Mouse (Mus musculus) gastrocnemius, postnatal 14 days (tissue): ENCODE measurements around the gene Cisd1. TPM values are rescaled to one million over a fixed set of nuclear protein-coding genes. Genes with fewer than 3 reads are reported as not detected.

ENCODE experiments used
- DNase-seq: peaks from one replicate; pipeline ENCODE4 v3.0.0; 2021; ENCODE audit warnings: mixed read lengths
- intact Hi-C: fragments of 180-260 bp; cut with DNase I; formaldehyde crosslinking; loops from one replicate; pipeline ENCODE4 v1.15.1; 2025; ENCODE audit warnings: low total_unique reads
- total RNA-seq, 2 experiments: library from RNA; stranded (reverse); gene quantifications; 2 replicates each; pipeline ENCODE4 v1.2.3; 2021

Gene Cisd1
- total RNA-seq, 2 experiments from 2014 or later = 130 to 134 TPM

- DNase-seq = no peak
- intact Hi-C loops = no loop called here
Measured at GRCm38 (mm10) chr10:71353850-71354249, 9.1 kb upstream of the Cisd1 start.

GRCm38 (mm10) chr10:71351301-71351700 lies 6.5 kb upstream of the Cisd1 start:
- intact Hi-C loops = no loop called here

GRCm38 (mm10) chr10:71349290-71349689 lies 4.5 kb upstream of the Cisd1 start:
- no peak for DNase-seq
- intact Hi-C loops = no loop called here

More at GRCm38 (mm10) chr10:71351301-71351700, 6.5 kb upstream of the Cisd1 start:
- no peak for DNase-seq

- intact Hi-C loops = no loop called here
Measured at GRCm38 (mm10) chr10:71348637-71349280, 4.0 kb upstream of the Cisd1 start.

GRCm38 (mm10) chr10:71347964-71348636 lies 3.3 kb upstream of the Cisd1 start:
- intact Hi-C loops = no loop called here
- peak; percentile 39 for DNase-seq

More at GRCm38 (mm10) chr10:71348637-71349280, 4.0 kb upstream of the Cisd1 start:
- DNase-seq = no peak

- peak; percentile 100 for DNase-seq
- intact Hi-C loops = no loop called here
Measured at GRCm38 (mm10) chr10:71347509-71347949, 2.8 kb upstream of the Cisd1 start, which contains the start of gene Ipmk. TSS of gene Ipmk (plus strand) at chr10:71347763.

GRCm38 (mm10) chr10:71346722-71347508 lies 2.2 kb upstream of the Cisd1 start:
- no peak for DNase-seq
- intact Hi-C loops = no loop called here

- intact Hi-C loops = no loop called here
- DNase-seq = no peak
Measured at GRCm38 (mm10) chr10:71346106-71346505, 1.4 kb upstream of the Cisd1 start.

- DNase-seq = no peak
- intact Hi-C loops = no loop called here
Measured at GRCm38 (mm10) chr10:71343567-71344265, 1.0 kb downstream of the Cisd1 start.

GRCm38 (mm10) chr10:71343130-71343529 lies 1.6 kb downstream of the Cisd1 start:
- intact Hi-C loops = no loop called here

GRCm38 (mm10) chr10:71342030-71342805 lies 2.5 kb downstream of the Cisd1 start:
- intact Hi-C loops = no loop called here
- DNase-seq = no peak

More at GRCm38 (mm10) chr10:71343130-71343529, 1.6 kb downstream of the Cisd1 start:
- no peak for DNase-seq

- intact Hi-C loops = no loop called here
- no peak for DNase-seq
Measured at GRCm38 (mm10) chr10:71341290-71341689, 3.5 kb downstream of the Cisd1 start.

- DNase-seq = no peak
- intact Hi-C loops = no loop called here
Measured at GRCm38 (mm10) chr10:71340195-71340594, 4.6 kb downstream of the Cisd1 start.

- intact Hi-C loops = no loop called here
- DNase-seq = no peak
Measured at GRCm38 (mm10) chr10:71339463-71339862, 5.3 kb downstream of the Cisd1 start.

- intact Hi-C loops = no loop called here
- no peak for DNase-seq
Measured at GRCm38 (mm10) chr10:71338156-71338905, 6.4 kb downstream of the Cisd1 start.

GRCm38 (mm10) chr10:71337733-71338132 lies 7.0 kb downstream of the Cisd1 start:
- no peak for DNase-seq
- intact Hi-C loops = no loop called here

GRCm38 (mm10) chr10:71332859-71333258 lies 11.9 kb downstream of the Cisd1 start:
- intact Hi-C loops = no loop called here
- DNase-seq = no peak

GRCm38 (mm10) chr10:71332376-71332775 lies 12.4 kb downstream of the Cisd1 start:
- intact Hi-C loops = no loop called here

More at GRCm38 (mm10) chr10:71332376-71332775, 12.4 kb downstream of the Cisd1 start:
- DNase-seq = no peak
